Mouse (Mus musculus) heart, postnatal 36 days (tissue): ENCODE results near the gene Ptch2. TPM values are rescaled to one million over a fixed set of nuclear protein-coding genes. Genes with fewer than 3 reads are reported as not detected.
A peak's percentile ranks its signal among the peaks of the same experiment; 100 is the strongest.

ENCODE experiments used
- DNase-seq, 2 experiments: peaks; one replicate each; pipeline ENCODE4 v3.0.0; 2021 to 2022
- intact Hi-C: fragments of 180-260 bp; cut with DNase I; formaldehyde crosslinking; loops from one replicate; pipeline ENCODE4 v1.15.1; 2025
- total RNA-seq, 2 experiments: library from RNA; stranded (reverse); gene quantifications; 2 replicates each; pipeline ENCODE4 v1.2.3; 2021

Ptch2 gene
- total RNA-seq, 2 experiments from 2014 or later: 1.3 to 2.3 TPM

DNA sequence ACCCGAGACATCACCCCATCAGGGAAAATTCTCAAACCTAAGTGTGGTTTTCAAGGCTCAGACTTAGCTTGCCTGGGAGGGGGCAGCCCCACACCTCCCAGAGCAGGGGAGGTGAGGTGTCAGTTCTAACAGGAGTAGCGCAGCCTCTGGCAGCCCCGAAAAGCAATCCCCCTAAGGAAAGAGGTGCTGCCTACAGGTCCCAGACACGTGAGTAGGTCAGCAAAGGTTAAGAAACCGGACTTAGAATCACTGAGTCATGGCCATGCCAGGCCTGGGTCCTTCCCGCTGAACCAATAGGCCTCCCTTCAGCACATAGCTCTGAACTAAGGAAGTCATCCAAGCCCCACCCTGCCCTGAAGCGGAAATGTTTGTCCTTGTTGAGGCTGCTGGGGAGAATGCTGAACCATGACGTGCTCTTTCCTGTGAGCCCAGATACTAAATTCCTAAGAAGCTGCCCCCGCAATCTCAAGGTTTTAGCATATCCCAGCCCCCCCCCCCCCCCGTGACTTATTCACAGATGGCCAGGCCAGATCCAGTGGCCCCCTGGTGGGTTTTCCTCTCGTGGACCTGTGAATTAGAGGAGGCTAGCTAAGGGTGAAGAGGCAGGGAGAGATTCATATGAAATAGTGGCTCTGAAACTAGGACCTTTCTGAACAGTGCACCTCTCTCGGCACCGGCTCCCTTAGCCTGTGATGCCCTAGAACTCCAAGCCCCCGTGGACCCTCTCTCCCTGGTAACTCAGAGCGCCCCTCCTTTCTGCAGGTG, 30.2 kb downstream of the Ptch2 start:
- intact Hi-C loops: no loop called here
- DNase-seq: peak; percentile 80 to 82

DNA sequence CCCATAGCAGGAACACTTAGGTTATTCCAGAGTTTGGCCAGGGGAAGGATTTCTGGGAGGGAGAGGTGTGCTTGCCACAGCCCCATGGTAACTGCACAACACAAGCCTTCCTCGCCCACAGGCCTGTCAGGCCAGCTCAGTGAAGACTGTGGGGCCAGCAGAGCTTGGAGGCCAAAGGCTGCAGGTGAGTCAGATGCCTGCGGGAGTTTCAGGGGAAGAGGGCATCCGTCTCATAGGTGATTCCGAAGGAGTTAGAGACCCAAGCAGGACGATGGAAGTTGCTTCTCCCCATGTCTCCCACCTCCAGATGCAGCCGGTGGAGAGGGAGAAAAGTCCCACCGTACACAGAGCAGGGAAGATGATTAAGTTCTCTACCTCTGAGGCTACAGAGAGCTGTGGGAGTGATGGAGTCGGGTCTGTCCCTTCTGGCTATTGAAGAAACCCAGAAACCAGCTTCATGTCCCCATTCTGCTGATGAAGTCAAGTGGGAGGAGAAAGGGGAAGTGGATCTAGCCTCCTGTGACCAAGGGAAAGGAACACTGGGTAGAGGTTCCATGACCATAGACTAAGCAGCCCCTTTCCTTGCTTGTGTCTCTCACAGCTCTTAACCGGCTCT, 30.9 kb downstream of the Ptch2 start, which contains the start of gene Tctex1d4:
Tctex1d4 (plus strand) TSS at position 120 of the 616 bp plus-strand sequence.
- DNase-seq: peak; percentile 28 to 30
- intact Hi-C loops: no loop called here

- DNase-seq: no peak
- intact Hi-C loops: no loop called here
Observed at GRCm38 (mm10) chr4:117127991-117128686, 32.3 kb downstream of the Ptch2 start.

GRCm38 (mm10) chr4:117130790-117131189, 34.9 kb downstream of the Ptch2 start:
- intact Hi-C loops: no loop called here
- no peak for DNase-seq

DNA sequence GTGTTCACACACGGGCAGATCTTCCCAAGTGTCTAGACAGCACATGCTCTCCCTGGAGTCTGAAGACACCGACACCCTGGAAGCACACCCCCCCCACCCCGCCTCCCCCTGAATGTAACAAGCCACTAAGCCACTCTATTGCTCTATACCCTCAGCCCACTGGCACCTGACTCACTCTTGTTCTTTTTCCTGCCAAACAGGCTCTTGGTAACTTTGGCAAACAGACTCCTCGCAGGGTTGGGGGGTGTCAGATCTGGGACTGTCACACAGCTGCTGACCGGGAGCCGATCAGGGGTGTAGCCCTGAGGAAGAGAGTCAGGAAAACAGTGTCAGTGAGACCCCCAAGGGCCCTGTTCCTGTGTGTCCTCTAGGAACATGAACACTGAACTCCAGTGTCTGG, 35.3 kb downstream of the Ptch2 start:
- no peak for DNase-seq
- intact Hi-C loops: no loop called here

DNA sequence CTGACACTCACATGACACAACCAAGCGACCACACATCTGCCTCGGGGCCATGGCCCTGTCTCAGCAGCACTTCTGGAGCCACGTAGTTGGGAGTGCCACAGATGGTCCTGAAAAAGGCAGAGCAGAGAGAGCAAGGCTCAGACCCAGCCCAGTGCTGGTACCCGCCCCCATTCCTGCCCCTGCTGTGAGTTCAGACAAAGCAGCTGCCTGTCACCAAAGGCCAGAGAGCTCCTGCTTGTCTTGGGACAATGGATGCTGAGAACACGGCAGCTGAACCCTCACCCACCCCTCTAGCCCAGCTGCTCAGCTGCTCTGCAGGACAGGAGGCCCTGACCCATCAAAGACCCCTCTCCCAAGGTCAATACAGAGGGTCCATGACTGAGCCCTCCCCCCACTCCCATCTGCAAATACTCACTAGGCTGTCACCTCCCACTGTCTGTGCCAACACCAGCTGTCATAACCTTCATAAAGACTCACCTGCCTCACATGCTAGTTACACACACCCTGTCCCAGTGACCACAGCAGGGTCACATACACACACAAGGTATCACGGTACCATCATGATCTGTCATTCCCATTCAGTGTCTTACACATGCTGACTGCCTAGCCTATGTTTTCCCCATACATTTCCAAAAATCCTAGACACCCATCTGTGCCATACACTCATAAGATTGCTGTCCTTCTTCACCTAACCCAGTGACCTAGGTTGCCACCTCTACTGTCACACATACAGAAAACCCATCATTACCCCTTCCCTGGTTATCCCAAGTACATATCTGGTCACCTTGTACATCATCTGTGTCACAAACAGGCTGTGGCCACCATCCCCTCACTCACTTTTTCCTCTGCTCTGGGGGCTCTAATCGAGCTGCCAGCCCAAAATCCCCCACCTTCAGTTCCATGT, 36.3 kb downstream of the Ptch2 start:
- intact Hi-C loops: no loop called here
- no peak for DNase-seq

GRCm38 (mm10) chr4:117132794-117133143, 36.9 kb downstream of the Ptch2 start:
- intact Hi-C loops: no loop called here
- DNase-seq: no peak

GRCm38 (mm10) chr4:117133366-117133796, 37.5 kb downstream of the Ptch2 start:
- DNase-seq: peak; percentile 21 to 24
- intact Hi-C loops: no loop called here

GRCm38 (mm10) chr4:117133817-117134600, 38.1 kb downstream of the Ptch2 start, which contains the start of gene Plk3:
Plk3 (minus strand) TSS chr4:117133963.
- intact Hi-C loops: loop anchor here (2.0 kb wide), 1 partner anchor 139 kb away; the partner anchor contains the start of genes Hectd3 and Urod
- DNase-seq: peak; percentile 98

- intact Hi-C loops: loop anchor here (2.0 kb wide), 1 partner anchor 140 kb away; the partner anchor contains the start of genes Hectd3 and Urod
- DNase-seq: no peak
Observed at GRCm38 (mm10) chr4:117134601-117134995, 38.7 kb downstream of the Ptch2 start.

- no peak for DNase-seq
- intact Hi-C loops: loop anchor here (5.0 kb wide), 1 partner anchor 309 kb away; no protein-coding TSS in a partner anchor
Observed at GRCm38 (mm10) chr4:117136034-117136433, 40.2 kb downstream of the Ptch2 start.

GRCm38 (mm10) chr4:117138295-117139216, 42.7 kb downstream of the Ptch2 start:
- DNase-seq: no peak
- intact Hi-C loops: loop anchor here (2.0 to 5.0 kb wide), 3 partner anchors 18 to 311 kb away; no protein-coding TSS in a partner anchor

DNA sequence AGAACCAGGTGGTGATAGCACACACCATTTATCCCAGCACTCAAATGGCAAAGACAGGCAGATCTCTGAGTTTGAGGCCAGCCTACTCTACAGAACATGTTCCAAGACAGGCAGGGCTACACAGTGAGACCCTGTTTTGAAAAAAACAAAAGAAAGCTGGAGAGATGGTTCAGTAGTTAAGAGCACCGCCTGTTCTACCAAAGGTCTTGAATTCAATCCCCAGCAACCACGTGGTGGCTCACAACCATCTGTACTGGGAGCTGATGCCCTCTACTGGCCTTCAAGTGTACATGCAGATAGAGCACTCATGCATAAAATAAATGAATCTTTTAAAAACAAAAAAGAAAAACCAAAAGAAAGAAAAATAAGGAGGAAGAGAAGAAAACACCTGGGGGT, 43.3 kb downstream of the Ptch2 start:
- intact Hi-C loops: loop anchor here (2.0 to 5.0 kb wide), 3 partner anchors 18 to 312 kb away; no protein-coding TSS in a partner anchor
- peak in 1 of 2 experiments; percentile 34 for DNase-seq

DNA sequence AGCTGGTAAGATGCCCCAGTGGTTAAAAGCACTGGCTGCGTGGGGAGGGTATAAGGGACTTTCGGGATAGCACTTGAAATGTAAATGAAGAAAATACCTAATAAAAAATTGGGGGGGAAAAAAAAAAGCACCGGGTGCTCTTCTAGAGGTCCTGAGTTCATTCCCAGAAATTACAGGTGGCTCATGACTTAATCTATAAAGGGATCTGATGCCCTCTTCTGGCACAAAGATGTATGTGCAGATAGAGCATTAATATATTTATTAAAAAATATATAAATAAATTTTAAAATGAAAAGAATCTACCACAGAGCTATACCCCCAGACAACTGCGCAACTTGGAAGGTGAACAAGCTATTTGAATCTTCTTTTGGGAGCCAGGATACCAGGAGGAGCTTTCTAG, 44.7 kb downstream of the Ptch2 start:
- intact Hi-C loops: loop anchor here (2.0 kb wide), 1 partner anchor 138 kb away; no protein-coding TSS in a partner anchor
- DNase-seq: no peak

DNA sequence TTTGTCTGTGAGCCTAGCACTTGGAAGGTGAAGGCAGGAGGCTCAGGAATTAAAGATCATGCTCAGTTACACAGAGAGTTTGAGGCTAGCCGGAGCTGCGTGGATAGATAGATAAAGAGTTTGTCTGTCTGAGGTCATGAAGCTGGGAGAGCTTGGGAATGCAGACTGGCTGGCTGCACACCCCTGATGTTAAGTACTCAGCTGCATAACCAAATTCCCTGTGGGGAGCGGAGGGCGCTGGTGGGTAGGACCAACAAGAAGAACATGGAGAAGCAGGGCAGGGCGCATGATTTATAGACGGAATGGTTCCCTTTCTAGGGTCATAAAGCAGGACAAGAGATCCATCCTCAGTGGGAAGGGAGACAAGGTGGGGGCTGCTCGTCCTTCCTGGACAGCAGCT, 47.1 kb downstream of the Ptch2 start:
- intact Hi-C loops: no loop called here
- DNase-seq: no peak

DNA sequence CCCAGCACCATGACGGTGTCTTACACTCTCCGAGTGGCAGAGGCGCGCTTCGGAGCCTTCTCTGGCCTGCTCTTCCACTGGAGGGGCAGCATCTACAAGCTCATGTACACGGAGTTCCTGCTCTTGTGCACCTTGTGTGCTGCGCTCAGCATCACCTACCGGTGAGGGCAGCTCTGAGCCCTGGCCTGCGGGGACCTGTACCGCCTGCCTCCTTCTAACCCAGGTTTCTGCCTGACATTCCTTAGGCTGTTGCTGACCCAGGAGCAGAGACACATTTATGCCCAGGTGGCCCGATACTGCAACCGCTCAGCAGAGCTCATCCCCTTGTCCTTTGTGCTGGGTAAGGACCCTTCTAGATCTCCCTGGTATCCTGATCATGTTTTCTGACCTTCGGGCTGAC, 49.4 kb downstream of the Ptch2 start:
- DNase-seq: no peak
- intact Hi-C loops: no loop called here

- intact Hi-C loops: no loop called here
- peak; percentile 75 to 83 for DNase-seq
Observed at GRCm38 (mm10) chr4:117146176-117146575, 50.3 kb downstream of the Ptch2 start.

DNA sequence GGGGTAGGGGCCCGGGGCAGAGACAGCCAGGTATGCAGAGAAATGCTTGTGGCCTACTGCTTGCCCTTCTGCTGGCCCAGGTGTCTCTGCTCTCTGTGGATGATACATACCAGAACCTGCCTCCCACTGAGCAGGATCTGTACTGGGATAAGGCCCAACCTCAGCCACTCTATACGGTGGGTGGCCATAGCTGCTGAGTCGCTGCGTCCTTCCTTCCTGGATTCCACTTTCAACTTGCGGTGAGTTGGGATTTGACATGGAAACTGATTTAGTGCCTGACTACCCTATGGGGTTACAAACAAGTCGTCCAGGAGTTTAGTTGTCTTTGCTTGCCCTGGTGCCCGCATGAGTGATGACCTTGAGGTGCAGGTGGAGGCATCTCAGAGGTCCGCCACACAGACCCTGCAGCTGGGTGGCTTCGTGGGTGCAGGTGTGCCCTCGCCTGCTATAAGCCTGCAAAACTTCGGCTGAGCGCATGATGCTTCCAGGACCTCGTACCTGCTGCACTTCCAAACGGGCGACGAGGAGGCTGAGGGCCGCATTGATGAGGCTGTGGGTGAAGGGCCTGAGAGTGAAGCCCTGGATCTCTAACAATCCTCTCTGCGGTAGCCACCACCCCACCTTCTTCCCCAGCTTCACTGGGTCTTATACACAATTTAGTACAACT, 52.3 kb downstream of the Ptch2 start:
- DNase-seq: no peak

More for the DNA sequence above, 52.3 kb downstream of the Ptch2 start:
- intact Hi-C loops: no loop called here
